Mouse (Mus musculus): Measurements from ENCODE around the gene Flt3l. TPM values are rescaled to one million over a fixed set of nuclear protein-coding genes. Genes with fewer than 3 reads are reported as not detected.

Gene Flt3l
- polyA plus RNA-seq, 1 experiment from 2014 or later: 2.5 TPM

GRCm38 (mm10) chr7:45151303-45151702 lies 15.1 kb upstream of the Flt3l start:
- WGBS: 38% methylated on average over 11 of the region's 11 CpGs
- no peak overlapping the region for H3K4me2 ChIP-seq (ENCODE audit: low read depth, low read length)
- ATAC-seq: no peak
- no peak overlapping the region for H3K4me3 ChIP-seq (ENCODE audit: low read length)
- peak overlapping the region; percentile 77 for H3K27ac ChIP-seq (ENCODE audit: low read length)
- no peaks in the 10 kb centered on the region for H3K27me3 ChIP-seq (replicated peaks; ENCODE audit: control insufficient read depth, insufficient read depth, low read length)
- no peaks in the 10 kb centered on the region for H3K36me3 ChIP-seq (ENCODE audit: control insufficient read depth, insufficient read depth, low read length)
- H3K9ac ChIP-seq (ENCODE audit: low read depth, low read length): no peak overlapping the region
- H3K4me1 ChIP-seq (ENCODE audit: control insufficient read depth, insufficient read depth, low read length): peaks cover 34% of the 10 kb centered on the region; the same call in 1 of the 2 replicates
- H3K9me3 ChIP-seq (ENCODE audit: control insufficient read depth, low read length): no peaks in the 10 kb centered on the region

GRCm38 (mm10) chr7:45150321-45150720 lies 14.1 kb upstream of the Flt3l start:
- H3K4me3 ChIP-seq (ENCODE audit: low read length): no peak overlapping the region
- ATAC-seq: no peak
- H3K9ac ChIP-seq (ENCODE audit: low read depth, low read length): 0 out of 2 replicates have a peak overlapping the region, but pooled peaks have one; percentile 14
- no peaks in the 10 kb centered on the region for H3K9me3 ChIP-seq (ENCODE audit: control insufficient read depth, low read length)
- H3K27ac ChIP-seq (ENCODE audit: low read length): peak overlapping the region; percentile 77
- WGBS: 53% methylated on average over 4 of the region's 4 CpGs
- H3K27me3 ChIP-seq (replicated peaks; ENCODE audit: control insufficient read depth, insufficient read depth, low read length): no peaks in the 10 kb centered on the region
- H3K4me1 ChIP-seq (ENCODE audit: control insufficient read depth, insufficient read depth, low read length): peaks cover 34% of the 10 kb centered on the region; the same call in 1 of the 2 replicates
- H3K36me3 ChIP-seq (ENCODE audit: control insufficient read depth, insufficient read depth, low read length): peaks cover under 1% of the 10 kb centered on the region; the same call in 1 of the 2 replicates
- no peak overlapping the region for H3K4me2 ChIP-seq (ENCODE audit: low read depth, low read length)

- no peak overlapping the region for H3K4me3 ChIP-seq (ENCODE audit: low read length)
- H3K27ac ChIP-seq (ENCODE audit: low read length): peak overlapping the region; percentile 52; the same call in 1 of the 2 replicates
- ATAC-seq: no peak
- no peaks in the 10 kb centered on the region for H3K27me3 ChIP-seq (replicated peaks; ENCODE audit: control insufficient read depth, insufficient read depth, low read length)
- no peak overlapping the region for H3K4me2 ChIP-seq (ENCODE audit: low read depth, low read length)
- H3K4me1 ChIP-seq (ENCODE audit: control insufficient read depth, insufficient read depth, low read length): peaks cover 27% of the 10 kb centered on the region; the same call in 1 of the 2 replicates
- peaks cover 6% of the 10 kb centered on the region; the same call in 1 of the 2 replicates for H3K36me3 ChIP-seq (ENCODE audit: control insufficient read depth, insufficient read depth, low read length)
- H3K9ac ChIP-seq (ENCODE audit: low read depth, low read length): no peak overlapping the region
- WGBS: 67% methylated on average over 6 of the region's 6 CpGs
- no peaks in the 10 kb centered on the region for H3K9me3 ChIP-seq (ENCODE audit: control insufficient read depth, low read length)
Measured at GRCm38 (mm10) chr7:45149545-45149944, 13.3 kb upstream of the Flt3l start.

GRCm38 (mm10) chr7:45148534-45149098 lies 12.4 kb upstream of the Flt3l start:
- H3K4me1 ChIP-seq (ENCODE audit: control insufficient read depth, insufficient read depth, low read length): peaks cover 26% of the 10 kb centered on the region; the same call in 1 of the 2 replicates
- H3K27ac ChIP-seq (ENCODE audit: low read length): peak overlapping the region; percentile 8
- no peak overlapping the region for H3K4me2 ChIP-seq (ENCODE audit: low read depth, low read length)
- H3K9me3 ChIP-seq (ENCODE audit: control insufficient read depth, low read length): no peaks in the 10 kb centered on the region
- ATAC-seq: no peak
- no peaks in the 10 kb centered on the region for H3K27me3 ChIP-seq (replicated peaks; ENCODE audit: control insufficient read depth, insufficient read depth, low read length)
- peaks cover 11% of the 10 kb centered on the region; the same call in 1 of the 2 replicates for H3K36me3 ChIP-seq (ENCODE audit: control insufficient read depth, insufficient read depth, low read length)
- H3K9ac ChIP-seq (ENCODE audit: low read depth, low read length): peak overlapping the region; percentile 12; the same call in 1 of the 2 replicates
- no peak overlapping the region for H3K4me3 ChIP-seq (ENCODE audit: low read length)
- 53% methylated on average over 4 of the region's 4 CpGs for WGBS

GRCm38 (mm10) chr7:45147899-45148298 lies 11.7 kb upstream of the Flt3l start:
- no peak for ATAC-seq
- no peaks in the 10 kb centered on the region for H3K27me3 ChIP-seq (replicated peaks; ENCODE audit: control insufficient read depth, insufficient read depth, low read length)
- no peak overlapping the region for H3K4me3 ChIP-seq (ENCODE audit: low read length)
- WGBS: 72% methylated on average over 11 of the region's 11 CpGs
- no peaks in the 10 kb centered on the region for H3K9me3 ChIP-seq (ENCODE audit: control insufficient read depth, low read length)
- H3K9ac ChIP-seq (ENCODE audit: low read depth, low read length): no peak overlapping the region
- H3K4me1 ChIP-seq (ENCODE audit: control insufficient read depth, insufficient read depth, low read length): peaks cover 21% of the 10 kb centered on the region; the same call in 1 of the 2 replicates
- H3K4me2 ChIP-seq (ENCODE audit: low read depth, low read length): no peak overlapping the region
- H3K36me3 ChIP-seq (ENCODE audit: control insufficient read depth, insufficient read depth, low read length): peaks cover 15% of the 10 kb centered on the region; the same call in 1 of the 2 replicates
- H3K27ac ChIP-seq (ENCODE audit: low read length): no peak overlapping the region

- 95% methylated on average over 11 of the region's 11 CpGs for WGBS
- peaks cover 16% of the 10 kb centered on the region; the same call in 1 of the 2 replicates for H3K36me3 ChIP-seq (ENCODE audit: control insufficient read depth, insufficient read depth, low read length)
Measured at GRCm38 (mm10) chr7:45147267-45147666, 11.0 kb upstream of the Flt3l start.

GRCm38 (mm10) chr7:45145460-45145859 lies 9.2 kb upstream of the Flt3l start:
- H3K27me3 ChIP-seq (replicated peaks; ENCODE audit: control insufficient read depth, insufficient read depth, low read length): no peaks in the 10 kb centered on the region
- H3K4me1 ChIP-seq (ENCODE audit: control insufficient read depth, insufficient read depth, low read length): peaks cover 18% of the 10 kb centered on the region; the same call in 1 of the 2 replicates
- H3K9me3 ChIP-seq (ENCODE audit: control insufficient read depth, low read length): no peaks in the 10 kb centered on the region
- H3K4me3 ChIP-seq (ENCODE audit: low read length): no peak overlapping the region
- 95% methylated on average over 8 of the region's 8 CpGs for WGBS
- no peak overlapping the region for H3K9ac ChIP-seq (ENCODE audit: low read depth, low read length)
- H3K36me3 ChIP-seq (ENCODE audit: control insufficient read depth, insufficient read depth, low read length): peaks cover 16% of the 10 kb centered on the region
- H3K4me2 ChIP-seq (ENCODE audit: low read depth, low read length): no peak overlapping the region
- no peak for ATAC-seq
- no peak overlapping the region for H3K27ac ChIP-seq (ENCODE audit: low read length)

More at GRCm38 (mm10) chr7:45147267-45147666, 11.0 kb upstream of the Flt3l start:
- ATAC-seq: no peak
- H3K27ac ChIP-seq (ENCODE audit: low read length): no peak overlapping the region
- no peak overlapping the region for H3K4me2 ChIP-seq (ENCODE audit: low read depth, low read length)
- no peaks in the 10 kb centered on the region for H3K9me3 ChIP-seq (ENCODE audit: control insufficient read depth, low read length)
- no peak overlapping the region for H3K9ac ChIP-seq (ENCODE audit: low read depth, low read length)
- peaks cover 21% of the 10 kb centered on the region; the same call in 1 of the 2 replicates for H3K4me1 ChIP-seq (ENCODE audit: control insufficient read depth, insufficient read depth, low read length)
- no peaks in the 10 kb centered on the region for H3K27me3 ChIP-seq (replicated peaks; ENCODE audit: control insufficient read depth, insufficient read depth, low read length)
- H3K4me3 ChIP-seq (ENCODE audit: low read length): no peak overlapping the region

- H3K9me3 ChIP-seq (ENCODE audit: control insufficient read depth, low read length): no peaks in the 10 kb centered on the region
- H3K9ac ChIP-seq (ENCODE audit: low read depth, low read length): no peak overlapping the region
- no peak overlapping the region for H3K4me2 ChIP-seq (ENCODE audit: low read depth, low read length)
- H3K4me1 ChIP-seq (ENCODE audit: control insufficient read depth, insufficient read depth, low read length): peaks cover 13% of the 10 kb centered on the region; the same call in 1 of the 2 replicates
- no peak overlapping the region for H3K27ac ChIP-seq (ENCODE audit: low read length)
- 88% methylated on average over 13 of the region's 13 CpGs for WGBS
- H3K4me3 ChIP-seq (ENCODE audit: low read length): no peak overlapping the region
- ATAC-seq: no peak
- H3K27me3 ChIP-seq (replicated peaks; ENCODE audit: control insufficient read depth, insufficient read depth, low read length): no peaks in the 10 kb centered on the region
- peaks cover 16% of the 10 kb centered on the region for H3K36me3 ChIP-seq (ENCODE audit: control insufficient read depth, insufficient read depth, low read length)
Measured at GRCm38 (mm10) chr7:45144368-45145174, 8.3 kb upstream of the Flt3l start.

- H3K27me3 ChIP-seq (replicated peaks; ENCODE audit: control insufficient read depth, insufficient read depth, low read length): no peaks in the 10 kb centered on the region
- H3K9me3 ChIP-seq (ENCODE audit: control insufficient read depth, low read length): no peaks in the 10 kb centered on the region
- H3K4me2 ChIP-seq (ENCODE audit: low read depth, low read length): no peak overlapping the region
- H3K36me3 ChIP-seq (ENCODE audit: control insufficient read depth, insufficient read depth, low read length): peaks cover 16% of the 10 kb centered on the region
- no peak for ATAC-seq
- H3K4me3 ChIP-seq (ENCODE audit: low read length): no peak overlapping the region
- no peak overlapping the region for H3K27ac ChIP-seq (ENCODE audit: low read length)
- no peak overlapping the region for H3K9ac ChIP-seq (ENCODE audit: low read depth, low read length)
- no peaks in the 10 kb centered on the region for H3K4me1 ChIP-seq (ENCODE audit: control insufficient read depth, insufficient read depth, low read length)
- WGBS: 87% methylated on average over 5 of the region's 5 CpGs
Measured at GRCm38 (mm10) chr7:45141914-45142313, 5.7 kb upstream of the Flt3l start.
